Mouse (Mus musculus): Measurements from ENCODE around the gene Cemip2. TPM values are rescaled to one million over a fixed set of nuclear protein-coding genes. Genes with fewer than 3 reads are reported as not detected.

The Cemip2 gene
- polyA plus RNA-seq, 1 experiment from 2014 or later, result 108 TPM

GRCm38 (mm10) chr19:21898015-21898939 lies 120.1 kb downstream of the Cemip2 start:
- Histone ChIP-seq H3K27me3 (ENCODE audit: control insufficient read depth, insufficient read depth, low read length) (no peaks in the 10 kb centered on the region), H3K9ac (ENCODE audit: low read length) (no peak overlapping the region), H3K9me3 (ENCODE audit: control insufficient read depth, low read length) (no peaks in the 10 kb centered on the region), H3K4me2 (ENCODE audit: low read depth) (no peak overlapping the region), H3K36me3 (ENCODE audit: control insufficient read depth, insufficient read depth, low read length) (no peaks in the 10 kb centered on the region), H3K27ac (ENCODE audit: low read depth, low read length) (no peak overlapping the region), H3K4me1 (ENCODE audit: control insufficient read depth, insufficient read depth, low read length) (no peaks in the 10 kb centered on the region), H3K4me3 (ENCODE audit: low read depth, low read length) (no peak overlapping the region)
- ATAC-seq (ENCODE audit: insufficient read depth, low FRiP score, low TSS enrichment), result no peak
- 55% methylated on average over 12 of the region's 12 CpGs for WGBS
- no peak for DNase-seq (ENCODE audit: low spot score)

Other genes with a start within 250 kb of the Cemip2 start
- 68.2 and 73.4 TPM in 2 replicates for gene 1110059E24Rik, start 125.4 kb upstream of the Cemip2 start, polyA plus RNA-seq (2014; fragmentation: Nextera tagmentation; extraction: Ambion mirVana)
- gene Abhd17b, start 125.2 kb upstream of the Cemip2 start, polyA plus RNA-seq (2014; fragmentation: Nextera tagmentation; extraction: Ambion mirVana), result 44.1 and 44.2 TPM in 2 replicates

All from neural tube, embryonic 11.5 days (tissue).